Mouse (Mus musculus) hematopoietic stem cell, adult 5-6 weeks (primary cell): ENCODE measurements at regions not wholly inside any gene's neighbourhood (a gene's known extent, or its start where the extent isn't known, plus 50 kb on each side); places are given as distances from the start of the nearest gene placed in this dataset.
A peak's percentile ranks its signal among the peaks of the same experiment; 100 is the strongest.

Experiments used
- ATAC-seq, 2 experiments: fragments of 125-278 bp in 1 of 2; replicated peaks in 1 of 2; 2 replicates each; pipeline ENCODE4 v1.8.0; 2016 to 2017; ENCODE audit warnings: inconsistent platforms in 2 of 2, mild to moderate bottlenecking in 2 of 2, moderate number of reproducible peaks in 2 of 2, low read depth in 1 of 2, moderate TSS enrichment in 1 of 2; ENCODE audit not compliant: low FRiP score in 2 of 2, poor library complexity in 2 of 2, severe bottlenecking in 2 of 2, insufficient read depth in 1 of 2, low TSS enrichment in 1 of 2

- peak; percentile 60 to 85; a peak in 3 of 4 replicates for ATAC-seq
These were observed 261.2 kb upstream of the Clec14a start for GRCm38 (mm10) chr12:58530306-58530705.

- peak; percentile 62 to 71 for ATAC-seq
These were observed 247.7 kb upstream of the Clec14a start for GRCm38 (mm10) chr12:58516800-58517199.

GRCm38 (mm10) chr12:58513951-58514350 lies 244.9 kb upstream of the Clec14a start:
- no peak for ATAC-seq

- no peak for ATAC-seq
These were observed 243.6 kb upstream of the Clec14a start for GRCm38 (mm10) chr12:58512645-58513044.

- no peak for ATAC-seq
These were observed 235.2 kb upstream of the Clec14a start for GRCm38 (mm10) chr12:58504283-58504682.

- no peak for ATAC-seq
These were observed 205.1 kb upstream of the Clec14a start for GRCm38 (mm10) chr12:58474181-58474580.

- no peak for ATAC-seq
These were observed 204.4 kb upstream of the Clec14a start for GRCm38 (mm10) chr12:58473511-58473910.

DNA sequence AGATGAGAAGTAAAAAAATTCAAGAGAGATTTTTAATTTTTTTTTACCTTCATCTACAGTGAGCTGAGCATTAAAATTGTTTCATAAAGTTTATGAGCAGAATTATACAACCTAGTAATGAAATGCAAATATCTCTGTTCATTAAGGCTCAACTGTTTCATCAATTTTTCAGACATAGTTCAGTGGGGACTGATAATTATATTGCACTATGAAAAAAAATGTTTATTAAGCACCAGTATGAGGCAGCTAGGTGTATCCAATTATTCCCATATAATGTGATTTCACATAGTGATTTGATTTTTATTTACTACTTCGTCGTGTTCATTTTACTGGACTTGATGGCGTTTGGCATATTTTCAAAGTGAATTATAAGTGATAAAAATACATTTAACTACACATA lies 191.4 kb upstream of the Clec14a start:
- ATAC-seq: no peak

DNA sequence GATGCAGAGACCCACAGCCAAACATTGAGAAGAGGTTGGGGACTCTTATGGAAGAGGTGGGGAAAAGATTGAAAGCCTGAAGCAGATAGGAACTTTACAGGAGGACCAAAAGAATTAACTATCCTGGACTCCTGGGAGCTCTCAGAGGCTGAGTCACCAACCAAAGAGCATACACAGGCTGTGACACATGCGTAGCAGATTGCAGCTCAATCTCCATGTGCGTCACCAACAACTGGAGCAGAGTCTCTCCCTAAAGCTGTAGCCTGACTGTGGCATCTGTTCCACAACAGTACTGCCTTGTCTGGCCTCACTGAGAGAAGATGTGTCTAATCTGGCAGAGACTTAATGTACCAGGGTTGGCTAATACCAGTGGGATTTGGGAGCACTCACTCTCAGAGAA lies 185.7 kb upstream of the Clec14a start:
- no peak for ATAC-seq

DNA sequence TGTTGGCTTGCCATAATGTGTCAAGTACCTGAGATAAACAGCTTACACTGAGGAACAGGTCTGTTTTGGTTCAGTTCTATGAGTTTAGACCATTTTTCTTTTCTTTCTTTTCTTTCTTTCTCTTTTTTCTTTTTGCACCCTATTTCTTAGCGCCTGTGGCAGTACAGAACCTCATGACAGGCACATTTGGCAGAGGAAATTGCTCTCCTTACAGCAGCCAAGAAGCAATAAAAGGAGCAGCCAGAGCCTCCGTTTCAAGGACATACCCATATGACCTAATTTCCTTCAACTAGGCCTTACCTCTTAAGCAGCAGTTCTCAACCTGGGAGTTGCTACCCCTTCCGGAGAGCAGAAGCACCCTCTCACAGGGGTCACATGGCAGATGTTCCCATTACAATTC lies 173.9 kb upstream of the Clec14a start:
- ATAC-seq: no peak

DNA sequence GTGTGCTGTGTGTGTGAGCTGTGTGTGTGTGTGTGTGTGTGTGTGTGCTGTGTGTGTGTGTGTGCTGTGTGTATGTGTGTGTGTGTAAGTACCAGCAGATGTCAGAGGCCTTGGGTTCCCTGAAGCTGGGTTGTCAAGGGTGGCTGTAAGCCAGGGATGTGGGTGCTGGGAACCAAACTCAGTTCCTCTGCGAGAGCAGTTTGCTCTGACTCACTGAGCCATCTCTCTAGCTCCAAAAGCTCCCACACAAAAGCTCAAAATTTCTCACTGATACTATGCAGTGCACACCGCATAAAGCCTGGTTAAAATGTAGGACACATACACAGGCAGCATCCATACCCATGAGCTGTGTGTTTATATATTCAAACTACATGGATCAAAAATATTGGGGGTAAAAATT lies 172.9 kb upstream of the Clec14a start:
- ATAC-seq: no peak

GRCm38 (mm10) chr12:58440666-58441065 lies 171.6 kb upstream of the Clec14a start:
- ATAC-seq: no peak

DNA sequence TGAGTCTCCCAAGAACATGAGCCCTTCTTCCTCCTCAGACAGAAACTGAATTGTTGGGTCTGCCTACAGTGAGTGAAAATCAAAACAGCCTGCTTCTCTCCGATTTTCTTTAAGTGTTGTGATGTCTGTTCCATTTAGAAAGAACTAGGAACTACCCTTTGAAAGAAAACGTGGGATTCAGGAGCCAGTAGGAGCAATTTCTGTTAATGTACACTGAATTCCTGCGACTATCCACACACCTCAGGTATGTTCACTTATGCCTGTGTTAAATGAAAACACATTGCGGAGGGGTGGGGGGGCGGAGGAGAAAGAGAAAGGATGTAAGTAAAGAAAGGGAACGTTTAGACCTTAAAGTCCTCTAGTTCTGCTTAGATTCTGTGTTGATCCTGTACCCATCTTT lies 167.9 kb upstream of the Clec14a start:
- no peak for ATAC-seq

GRCm38 (mm10) chr12:58434504-58434903 lies 165.4 kb upstream of the Clec14a start:
- ATAC-seq: no peak

DNA sequence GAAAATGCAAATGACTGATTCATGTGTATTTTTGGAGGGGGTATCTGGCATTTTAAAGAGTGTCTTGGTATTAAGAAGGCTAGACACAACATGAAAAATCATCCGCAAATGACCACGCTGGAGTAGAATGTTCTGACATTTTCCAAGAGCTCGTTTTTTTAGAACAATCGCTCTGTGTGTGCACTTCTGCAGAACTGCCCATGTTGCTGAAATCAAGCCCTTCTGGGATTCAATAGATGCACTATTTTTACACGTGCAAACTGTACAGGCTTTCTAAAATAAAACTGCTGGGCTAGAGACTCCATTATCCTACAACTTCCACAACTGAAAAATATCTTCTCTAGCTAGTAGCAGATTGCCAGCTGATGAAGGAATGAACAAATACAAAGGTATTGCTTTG lies 160.8 kb upstream of the Clec14a start:
- ATAC-seq: no peak

DNA sequence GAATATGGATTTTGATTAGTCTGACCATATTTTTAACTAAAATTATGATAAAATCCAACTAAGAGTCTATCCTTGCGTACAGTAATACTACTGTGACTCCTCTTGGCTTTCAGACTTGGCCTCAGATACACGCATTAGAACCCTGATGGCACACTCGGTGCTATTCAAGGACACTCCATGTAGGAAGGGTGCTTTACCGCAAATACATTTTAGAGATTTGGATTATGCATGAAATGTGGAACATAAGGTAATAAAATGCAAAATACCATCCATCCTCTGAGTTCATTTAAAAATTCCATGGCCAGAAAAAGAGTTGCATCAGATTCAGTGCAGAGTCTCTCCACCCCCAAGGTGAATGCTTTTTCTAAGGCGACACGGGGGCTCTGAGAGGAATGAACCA lies 157.7 kb upstream of the Clec14a start:
- no peak for ATAC-seq

DNA sequence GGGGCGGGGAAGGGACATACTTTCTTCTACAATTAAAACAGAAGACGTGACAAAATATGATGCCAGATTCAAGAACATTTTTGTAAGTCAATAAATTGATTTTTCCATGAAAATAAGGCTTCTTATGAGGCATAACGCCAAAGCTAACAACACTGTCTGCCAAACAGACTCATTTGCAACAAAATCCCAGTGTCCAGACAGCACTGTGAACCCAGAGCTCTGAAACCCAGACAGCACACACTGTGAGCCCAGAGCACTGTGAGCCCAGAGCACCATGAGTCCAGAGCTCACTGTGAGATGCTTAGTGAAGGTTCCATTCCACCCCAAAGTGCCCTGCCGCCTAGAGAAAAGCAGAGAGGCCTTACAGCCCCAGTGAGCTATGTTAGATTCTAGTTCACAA lies 156.9 kb upstream of the Clec14a start:
- no peak for ATAC-seq

- no peak for ATAC-seq
These were observed 154.5 kb upstream of the Clec14a start for GRCm38 (mm10) chr12:58423581-58423980.

GRCm38 (mm10) chr12:58401904-58402303 lies 132.8 kb upstream of the Clec14a start:
- no peak for ATAC-seq

DNA sequence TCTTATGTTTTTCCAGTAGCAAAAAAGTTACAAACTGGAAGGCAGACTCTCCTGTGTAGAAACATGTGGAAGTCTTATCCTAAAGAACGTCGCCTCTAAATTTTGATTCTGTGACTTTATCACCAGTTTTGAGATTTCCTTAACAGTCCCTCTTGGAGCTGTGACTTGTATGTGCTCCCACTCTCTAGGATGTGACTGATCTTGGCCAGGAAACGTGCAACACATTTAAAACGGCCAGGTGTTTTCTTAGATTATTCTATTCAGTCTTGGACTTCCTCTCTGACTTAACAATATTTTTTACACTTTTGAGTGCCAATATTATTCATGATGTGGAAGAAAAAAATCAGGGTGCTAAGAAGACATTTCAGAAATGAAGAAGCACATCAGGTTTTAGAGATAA lies 91.2 kb upstream of the Clec14a start:
- peak; percentile 62 to 78 for ATAC-seq
